Mouse (Mus musculus): ENCODE results near the gene Cdk2ap2. TPM values are rescaled to one million over a fixed set of nuclear protein-coding genes. Genes with fewer than 3 reads are reported as not detected.
"Not testable (repeated sequence)": the region's sequence is repeated elsewhere in the genome, so short reads cannot be mapped to it uniquely, and the experiment has no call there.

The Cdk2ap2 gene
- polyA plus RNA-seq, 1 experiment from 2014 or later = 68.0 TPM

GRCm38 (mm10) chr19:4135963-4136345, 39.0 kb downstream of the Cdk2ap2 start:
- not testable (repeated sequence) for H3K9ac ChIP-seq (replicated peaks); H3K4me3 ChIP-seq; H3K9me3 ChIP-seq; H3K27ac ChIP-seq (replicated peaks); H3K27me3 ChIP-seq; ATAC-seq (ENCODE audit: low FRiP score, low read depth); H3K4me2 ChIP-seq (replicated peaks); H3K4me1 ChIP-seq
- peaks cover 26% of the 10 kb centered on the region for H3K36me3 ChIP-seq
- 21% methylated on average over 8 of the region's 8 CpGs for WGBS

DNA sequence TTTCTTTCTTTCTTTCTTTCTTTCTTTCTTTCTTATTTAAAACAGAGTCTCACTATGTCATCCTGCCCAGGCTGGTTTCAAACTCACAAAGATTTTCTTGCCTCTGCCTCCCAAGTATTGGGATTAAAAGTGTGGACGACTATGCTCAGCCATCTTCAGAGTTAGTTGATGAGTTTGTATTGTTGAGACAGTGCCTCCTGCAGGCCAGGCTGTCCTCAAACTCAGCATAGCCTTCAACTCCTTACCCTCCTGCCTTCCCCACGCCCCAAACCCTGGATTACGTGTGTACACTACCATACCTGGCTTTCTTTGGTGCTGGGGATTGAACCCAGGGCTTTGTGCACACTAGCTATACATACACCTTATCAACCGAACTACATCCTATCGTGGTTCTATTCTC, 39.5 kb downstream of the Cdk2ap2 start:
- Histone ChIP-seq H3K9ac (replicated peaks) (no peak overlapping the region), H3K36me3 (peaks cover 21% of the 10 kb centered on the region), H3K4me1 (peaks cover 5% of the 10 kb centered on the region; the same call in 1 of the 2 replicates), H3K27ac (replicated peaks) (no peak overlapping the region), H3K4me3 (no peak overlapping the region), H3K4me2 (replicated peaks) (no peak overlapping the region), H3K9me3 (no peaks in the 10 kb centered on the region), H3K27me3 (no peaks in the 10 kb centered on the region)
- ATAC-seq (ENCODE audit: low FRiP score, low read depth) = no peak
- 81% methylated on average over 5 of the region's 5 CpGs for WGBS

- no peak overlapping the region for H3K27ac ChIP-seq (replicated peaks)
- H3K36me3 ChIP-seq = peaks cover 6% of the 10 kb centered on the region
- no peaks in the 10 kb centered on the region; the same call in 1 of the 2 replicates for H3K27me3 ChIP-seq
- ATAC-seq (ENCODE audit: low FRiP score, low read depth) = no peak
- no peak overlapping the region for H3K9ac ChIP-seq (replicated peaks)
- H3K9me3 ChIP-seq = no peaks in the 10 kb centered on the region
- 85% methylated on average over 5 of the region's 5 CpGs for WGBS
- no peak overlapping the region for H3K4me3 ChIP-seq
- no peak overlapping the region for H3K4me2 ChIP-seq (replicated peaks)
- peaks cover 5% of the 10 kb centered on the region; the same call in 1 of the 2 replicates for H3K4me1 ChIP-seq
These were observed 40.9 kb downstream of the Cdk2ap2 start for GRCm38 (mm10) chr19:4137913-4138312.

DNA sequence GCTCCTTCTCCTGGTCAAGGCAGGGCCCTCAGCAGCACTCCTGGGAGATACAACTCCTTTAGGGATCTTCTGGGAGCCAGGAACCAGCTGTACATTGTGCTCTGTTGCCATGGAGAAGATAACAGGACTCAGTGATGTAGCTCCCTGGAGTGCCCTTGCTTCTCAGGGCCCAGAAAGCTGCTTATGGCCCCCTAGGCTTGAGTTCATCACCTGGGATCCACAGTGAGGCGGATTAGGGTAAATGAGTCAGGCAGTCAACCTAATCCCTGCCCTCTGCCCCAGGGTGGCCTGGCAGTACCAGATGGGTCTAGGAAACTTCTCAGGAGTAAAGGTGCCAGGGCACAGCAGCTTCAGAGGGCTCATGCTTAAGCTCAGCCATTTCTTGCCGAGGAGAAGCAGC, 42.5 kb downstream of the Cdk2ap2 start, which contains the start of gene Gpr152:
Gene Gpr152 (plus strand): TSS at position 342 of the 400 bp plus-strand sequence.
- Histone ChIP-seq H3K4me2 (replicated peaks) (no peak within 1 kb of the TSS), H3K27ac (replicated peaks) (no peak within 1 kb of the TSS), H3K4me3 (no peak within 1 kb of the TSS), H3K27me3 (no peaks in the 10 kb centered on the region; the same call in 1 of the 2 replicates), H3K36me3 (no peaks in the 10 kb centered on the region), H3K4me1 (peaks cover 5% of the 10 kb centered on the region; the same call in 1 of the 2 replicates), H3K9me3 (no peaks in the 10 kb centered on the region), H3K9ac (replicated peaks) (0 out of 2 replicates have a peak within 1 kb of the TSS, but pooled peaks have one; percentile 11)
- no peak for ATAC-seq (ENCODE audit: low FRiP score, low read depth)
- WGBS = 55% methylated on average over 2 of the region's 2 CpGs

- 83% methylated on average over 6 of the region's 6 CpGs for WGBS
- H3K27ac ChIP-seq (replicated peaks) = no peak overlapping the region
- H3K9ac ChIP-seq (replicated peaks) = no peak overlapping the region
- no peaks in the 10 kb centered on the region; the same call in 1 of the 2 replicates for H3K27me3 ChIP-seq
- no peak overlapping the region for H3K4me2 ChIP-seq (replicated peaks)
- peaks cover 5% of the 10 kb centered on the region; the same call in 1 of the 2 replicates for H3K4me1 ChIP-seq
- no peaks in the 10 kb centered on the region for H3K36me3 ChIP-seq
- ATAC-seq (ENCODE audit: low FRiP score, low read depth) = no peak
- no peak overlapping the region for H3K4me3 ChIP-seq
- H3K9me3 ChIP-seq = no peaks in the 10 kb centered on the region
These were observed 43.2 kb downstream of the Cdk2ap2 start for GRCm38 (mm10) chr19:4140147-4140546.

GRCm38 (mm10) chr19:4142416-4143173, 45.6 kb downstream of the Cdk2ap2 start:
- ATAC-seq (ENCODE audit: low FRiP score, low read depth) = no peak
- no peak overlapping the region for H3K27ac ChIP-seq (replicated peaks)
- no peak overlapping the region for H3K4me2 ChIP-seq (replicated peaks)
- H3K9ac ChIP-seq (replicated peaks) = no peak overlapping the region
- no peaks in the 10 kb centered on the region for H3K9me3 ChIP-seq
- H3K4me3 ChIP-seq = no peak overlapping the region
- peaks cover 6% of the 10 kb centered on the region for H3K4me1 ChIP-seq
- H3K27me3 ChIP-seq = no peaks in the 10 kb centered on the region; the same call in 1 of the 2 replicates
- no peaks in the 10 kb centered on the region for H3K36me3 ChIP-seq
- 92% methylated on average over 18 of the region's 18 CpGs for WGBS

- H3K4me1 ChIP-seq = peaks cover 13% of the 10 kb centered on the region
- no peaks in the 10 kb centered on the region for H3K9me3 ChIP-seq
- H3K4me3 ChIP-seq = no peak within 1 kb of the TSS
- H3K36me3 ChIP-seq = no peaks in the 10 kb centered on the region
- H3K27me3 ChIP-seq = no peaks in the 10 kb centered on the region; the same call in 1 of the 2 replicates
- no peak for ATAC-seq (ENCODE audit: low FRiP score, low read depth)
- no peak within 1 kb of the TSS for H3K4me2 ChIP-seq (replicated peaks)
- H3K9ac ChIP-seq (replicated peaks) = no peak within 1 kb of the TSS
- no peak within 1 kb of the TSS for H3K27ac ChIP-seq (replicated peaks)
- 82% methylated on average over 7 of the region's 7 CpGs for WGBS
These were observed 46.8 kb downstream of the Cdk2ap2 start, which contains the start of gene Cabp4 for GRCm38 (mm10) chr19:4143759-4144268. Gene Cabp4, minus strand, starts transcription at chr19:4144033.

DNA sequence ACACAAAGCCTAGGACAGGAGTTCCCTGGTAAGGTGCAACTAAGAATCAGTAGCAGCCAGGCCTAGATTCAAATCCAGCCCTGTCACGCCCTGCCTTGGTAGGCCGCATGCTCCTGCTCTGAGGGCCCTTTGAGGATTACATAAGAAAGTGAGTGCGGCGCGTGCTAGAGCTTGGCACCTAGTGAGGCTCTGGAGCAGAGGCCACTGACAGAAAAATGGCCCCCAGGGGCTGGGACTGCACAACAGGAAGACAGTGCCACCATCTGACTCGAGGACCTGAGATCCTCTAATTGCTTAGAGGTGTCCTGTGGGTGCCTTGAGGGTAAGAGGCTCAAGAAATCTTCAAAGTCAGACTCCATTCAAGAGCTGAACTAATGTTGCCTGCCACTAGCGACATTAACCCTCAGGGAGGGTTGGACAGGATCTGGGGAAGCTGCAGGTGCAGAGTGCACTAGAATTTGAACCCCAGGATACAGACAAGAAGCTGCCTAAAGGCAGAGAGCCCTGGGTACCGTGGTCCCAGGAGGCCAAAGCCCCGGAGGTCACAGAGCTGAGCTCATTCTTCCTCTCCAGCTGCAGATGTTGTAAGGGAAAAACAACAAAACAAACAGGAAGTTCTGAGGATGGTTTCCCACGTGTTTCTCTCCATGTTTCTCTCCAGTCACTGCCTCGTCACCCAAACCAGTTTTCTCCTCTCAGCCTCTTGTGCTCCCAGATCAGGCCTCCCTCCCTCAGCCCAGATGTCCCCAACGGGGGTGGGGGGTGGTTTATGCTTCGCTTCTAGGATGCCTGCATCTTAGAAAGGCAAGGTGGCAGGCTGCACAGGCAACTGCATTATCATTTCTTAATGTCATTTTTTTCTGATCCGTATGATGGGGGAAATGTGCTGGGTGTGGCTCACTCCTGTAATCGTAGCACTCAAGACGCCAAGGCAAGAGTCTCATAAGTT, 47.8 kb downstream of the Cdk2ap2 start:
- ATAC-seq (ENCODE audit: low FRiP score, low read depth) = no peak

DNA sequence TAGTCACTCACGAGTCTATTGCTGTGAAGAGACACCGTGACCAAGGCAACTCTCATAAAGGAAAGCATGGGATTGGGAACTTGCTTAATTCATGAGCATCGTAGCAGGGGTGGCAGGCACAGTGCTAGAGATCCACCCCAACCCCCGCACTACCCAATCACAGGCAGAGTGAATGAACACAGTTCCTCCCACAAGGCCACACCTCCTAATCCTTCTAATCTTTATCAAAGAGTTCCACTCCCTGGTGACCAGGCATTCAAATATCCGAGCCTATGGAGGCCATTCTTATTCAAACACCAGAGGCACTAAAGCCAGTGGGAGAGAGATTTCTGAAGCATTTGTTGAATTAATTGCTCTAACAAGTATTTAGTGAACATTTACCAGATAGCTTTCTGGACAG, 49.0 kb downstream of the Cdk2ap2 start:
- 81% methylated on average over 5 of the region's 5 CpGs for WGBS
- H3K9me3 ChIP-seq = no peaks in the 10 kb centered on the region

More for the DNA sequence above, 47.8 kb downstream of the Cdk2ap2 start:
- H3K36me3 ChIP-seq = no peaks in the 10 kb centered on the region
- H3K4me3 ChIP-seq = no peak overlapping the region
- H3K27ac ChIP-seq (replicated peaks) = no peak overlapping the region
- H3K4me1 ChIP-seq = peaks cover 18% of the 10 kb centered on the region
- no peak overlapping the region for H3K4me2 ChIP-seq (replicated peaks)
- no peaks in the 10 kb centered on the region for H3K9me3 ChIP-seq
- WGBS = 85% methylated on average over 16 of the region's 16 CpGs
- no peak overlapping the region for H3K9ac ChIP-seq (replicated peaks)
- no peaks in the 10 kb centered on the region; the same call in 1 of the 2 replicates for H3K27me3 ChIP-seq

GRCm38 (mm10) chr19:4146366-4147021, 49.5 kb downstream of the Cdk2ap2 start:
- no peak for ATAC-seq (ENCODE audit: low FRiP score, low read depth)
- Histone ChIP-seq H3K9me3 (no peaks in the 10 kb centered on the region), H3K36me3 (peaks cover 12% of the 10 kb centered on the region), H3K4me3 (no peak overlapping the region), H3K4me1 (peaks cover 22% of the 10 kb centered on the region), H3K27me3 (no peaks in the 10 kb centered on the region; the same call in 1 of the 2 replicates), H3K9ac (replicated peaks) (no peak overlapping the region), H3K4me2 (replicated peaks) (no peak overlapping the region), H3K27ac (replicated peaks) (no peak overlapping the region)
- WGBS = 61% methylated on average over 12 of the region's 12 CpGs

More for the DNA sequence above, 49.0 kb downstream of the Cdk2ap2 start:
- Histone ChIP-seq H3K27me3 (no peaks in the 10 kb centered on the region; the same call in 1 of the 2 replicates), H3K4me1 (peaks cover 22% of the 10 kb centered on the region), H3K27ac (replicated peaks) (no peak overlapping the region), H3K36me3 (peaks cover 7% of the 10 kb centered on the region), H3K4me2 (replicated peaks) (no peak overlapping the region), H3K9ac (replicated peaks) (no peak overlapping the region), H3K4me3 (no peak overlapping the region)
- no peak for ATAC-seq (ENCODE audit: low FRiP score, low read depth)

DNA sequence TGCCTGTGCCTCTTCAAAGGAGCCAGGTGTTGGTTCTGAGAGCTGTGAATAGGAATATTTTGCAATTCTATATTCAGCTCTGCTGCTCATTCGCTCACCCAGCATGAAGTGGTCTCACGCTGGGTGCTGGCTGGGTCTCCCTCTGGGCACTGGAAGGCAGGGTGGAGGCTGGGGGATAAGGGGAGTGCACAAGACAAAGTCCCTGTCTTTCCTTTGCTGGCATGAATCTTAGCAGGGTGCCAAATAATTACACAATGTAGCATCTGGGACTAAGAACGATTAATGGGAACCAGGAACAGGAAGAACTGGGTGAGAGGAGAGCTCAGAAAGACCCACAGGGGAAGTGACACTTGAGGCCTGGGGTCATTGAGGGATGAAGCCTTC, 50.0 kb downstream of the Cdk2ap2 start:
- Histone ChIP-seq H3K9me3 (no peaks in the 10 kb centered on the region), H3K9ac (replicated peaks) (no peak overlapping the region), H3K27ac (replicated peaks) (no peak overlapping the region), H3K4me3 (no peak overlapping the region), H3K4me2 (replicated peaks) (no peak overlapping the region), H3K36me3 (peaks cover 12% of the 10 kb centered on the region), H3K4me1 (peaks cover 22% of the 10 kb centered on the region), H3K27me3 (no peaks in the 10 kb centered on the region; the same call in 1 of the 2 replicates)
- ATAC-seq (ENCODE audit: low FRiP score, low read depth) = no peak
- 53% methylated on average over 3 of the region's 3 CpGs for WGBS
